Mouse (Mus musculus) stomach, embryonic 15.5 days (tissue): ENCODE measurements at regions not wholly inside any gene's neighbourhood (a gene's known extent, or its start where the extent isn't known, plus 50 kb on each side); places are given as distances from the start of the nearest gene placed in this dataset.
A peak's percentile ranks its signal among the peaks of the same experiment; 100 is the strongest.
"Not testable (repeated sequence)": the region's sequence is repeated elsewhere in the genome, so short reads cannot be mapped to it uniquely, and the experiment has no call there.

ENCODE experiments used
- ATAC-seq: fragments of 200-750 bp; cut with Nextera tagmentation; 2 replicates; pipeline ENCODE4 v1.8.0; 2017; ENCODE audit warnings: low read depth, moderate number of reproducible peaks, moderate TSS enrichment; ENCODE audit not compliant: insufficient read depth, low FRiP score
- H3K27ac ChIP-seq: fragments of 300-500 bp; sonication (generic); 2 replicates; pipeline ENCODE4 v1.5.1; 2015; ENCODE audit warnings: mild to moderate bottlenecking, inconsistent platforms
- H3K27me3 ChIP-seq: fragments of 300-500 bp; sonication (generic); replicated peaks from 2 replicates; pipeline ENCODE4 v1.6.1; 2015; ENCODE audit warnings: inconsistent platforms
- H3K36me3 ChIP-seq: fragments of 300-500 bp; sonication (generic); 2 replicates; pipeline ENCODE4 v1.6.1; 2015; ENCODE audit warnings: inconsistent platforms
- H3K4me1 ChIP-seq: fragments of 300-500 bp; sonication (generic); 2 replicates; pipeline ENCODE4 v1.6.1; 2015; ENCODE audit warnings: inconsistent platforms
- H3K4me2 ChIP-seq: fragments of 300-500 bp; sonication (generic); 2 replicates; pipeline ENCODE4 v1.6.1; 2015; ENCODE audit warnings: mild to moderate bottlenecking, inconsistent platforms
- H3K4me3 ChIP-seq: fragments of 300-500 bp; sonication (generic); replicated peaks from 2 replicates; pipeline ENCODE4 v1.5.1; 2015; ENCODE audit warnings: inconsistent platforms
- H3K9ac ChIP-seq: fragments of 300-500 bp; sonication (generic); 2 replicates; pipeline ENCODE4 v1.6.1; 2015; ENCODE audit warnings: inconsistent platforms
- H3K9me3 ChIP-seq: fragments of 300-500 bp; sonication (generic); 2 replicates; pipeline ENCODE4 v1.6.1; 2016; ENCODE audit warnings: inconsistent platforms
- WGBS: fragments of 180-500 bp; shearing (Covaris S2); methylation state at CpG from one replicate; pipeline ENCODE4 v1.1.7; 2015; 5-methylcytosine and 5-hydroxymethylcytosine counted together

DNA sequence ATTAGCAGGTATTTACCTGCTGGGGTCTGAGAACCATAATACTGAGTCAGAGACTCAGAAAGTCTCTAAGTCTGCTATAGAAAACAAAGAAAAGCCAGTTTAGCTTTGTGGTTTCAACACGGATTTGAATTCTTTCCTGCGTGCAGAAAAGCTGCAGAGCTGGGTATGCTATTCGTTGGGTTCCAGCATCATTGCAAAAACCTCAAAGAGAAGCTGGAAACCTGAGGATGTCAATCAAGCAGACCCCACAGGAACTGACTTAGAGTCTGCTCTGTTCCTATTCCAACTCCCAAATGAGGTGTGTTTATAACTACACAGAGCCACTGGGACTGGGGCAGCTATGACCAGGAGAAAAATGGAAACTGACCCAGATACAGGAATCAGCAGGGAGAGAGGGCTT, 183.5 kb downstream of the Dhx15 start:
- no peak for ATAC-seq
- Histone ChIP-seq H3K36me3 (no peaks in the 10 kb centered on the region), H3K9me3 (no peaks in the 10 kb centered on the region), H3K27ac (no peak overlapping the region), H3K27me3 (no peaks in the 10 kb centered on the region), H3K4me1 (no peaks in the 10 kb centered on the region), H3K9ac (no peak overlapping the region), H3K4me2 (no peak overlapping the region), H3K4me3 (no peak overlapping the region)
- WGBS = 78% methylated on average over 3 of the region's 3 CpGs

GRCm38 (mm10) chr5:51990847-51991610, 199.3 kb downstream of the Dhx15 start:
- no peak overlapping the region for H3K9ac ChIP-seq
- no peak overlapping the region for H3K4me2 ChIP-seq
- no peak for ATAC-seq
- H3K4me3 ChIP-seq = no peak overlapping the region
- no peaks in the 10 kb centered on the region for H3K9me3 ChIP-seq
- no peaks in the 10 kb centered on the region for H3K4me1 ChIP-seq
- no peak overlapping the region for H3K27ac ChIP-seq
- no peaks in the 10 kb centered on the region for H3K36me3 ChIP-seq
- H3K27me3 ChIP-seq = 0 out of 2 replicates have a peak, but pooled peaks cover 7% of the 10 kb centered on the region
- WGBS = 19% methylated on average over 10 of the region's 10 CpGs

GRCm38 (mm10) chr5:51989396-51989795, 200.9 kb downstream of the Dhx15 start:
- 80% methylated on average over 4 of the region's 4 CpGs for WGBS
- Histone ChIP-seq H3K9me3 (no peaks in the 10 kb centered on the region), H3K27me3 (0 out of 2 replicates have a peak, but pooled peaks cover 7% of the 10 kb centered on the region), H3K9ac (no peak overlapping the region), H3K4me3 (no peak overlapping the region), H3K4me1 (no peaks in the 10 kb centered on the region), H3K27ac (no peak overlapping the region), H3K36me3 (no peaks in the 10 kb centered on the region), H3K4me2 (no peak overlapping the region)
- ATAC-seq = no peak

- Histone ChIP-seq H3K9ac (no peak overlapping the region), H3K9me3 (no peaks in the 10 kb centered on the region), H3K27ac (no peak overlapping the region), H3K36me3 (no peaks in the 10 kb centered on the region), H3K4me1 (no peaks in the 10 kb centered on the region), H3K4me2 (no peak overlapping the region), H3K27me3 (0 out of 2 replicates have a peak, but pooled peaks cover 7% of the 10 kb centered on the region), H3K4me3 (no peak overlapping the region)
- ATAC-seq = no peak
- WGBS = 82% methylated on average over 6 of the region's 6 CpGs
Measured at GRCm38 (mm10) chr5:51988913-51989312, 201.4 kb downstream of the Dhx15 start.

DNA sequence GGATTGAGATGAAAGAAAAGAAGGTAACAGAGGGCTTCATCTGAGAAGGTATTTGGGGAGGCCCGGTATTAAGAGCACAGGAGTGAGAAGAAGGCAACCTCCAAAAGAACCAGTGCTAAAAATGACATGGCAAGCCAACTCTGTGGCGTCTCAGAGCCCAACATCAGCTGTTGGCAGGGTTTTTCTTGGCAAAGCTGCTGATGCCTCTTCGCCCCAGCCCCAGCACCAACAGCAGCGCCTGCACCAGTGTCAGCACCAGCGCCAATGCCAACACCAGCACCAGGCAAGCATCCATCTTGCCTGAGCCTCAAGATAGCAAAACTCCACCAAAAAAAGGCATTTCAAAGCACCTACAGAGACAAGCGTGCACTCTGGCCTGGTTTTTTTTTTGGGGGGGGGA, 205.3 kb downstream of the Dhx15 start:
- no peaks in the 10 kb centered on the region for H3K27me3 ChIP-seq
- ATAC-seq = no peak
- H3K4me2 ChIP-seq = no peak overlapping the region
- no peaks in the 10 kb centered on the region for H3K4me1 ChIP-seq
- H3K4me3 ChIP-seq = no peak overlapping the region
- no peaks in the 10 kb centered on the region for H3K36me3 ChIP-seq
- no peak overlapping the region for H3K27ac ChIP-seq
- no peaks in the 10 kb centered on the region for H3K9me3 ChIP-seq
- 78% methylated on average over 6 of the region's 6 CpGs for WGBS
- H3K9ac ChIP-seq = no peak overlapping the region

GRCm38 (mm10) chr5:51982780-51983179, 207.5 kb downstream of the Dhx15 start:
- Histone ChIP-seq H3K9ac (no peak overlapping the region), H3K9me3 (no peaks in the 10 kb centered on the region), H3K4me2 (no peak overlapping the region), H3K36me3 (no peaks in the 10 kb centered on the region), H3K4me1 (no peaks in the 10 kb centered on the region), H3K4me3 (no peak overlapping the region), H3K27ac (no peak overlapping the region), H3K27me3 (no peaks in the 10 kb centered on the region)
- ATAC-seq = no peak
- 86% methylated on average over 7 of the region's 7 CpGs for WGBS

DNA sequence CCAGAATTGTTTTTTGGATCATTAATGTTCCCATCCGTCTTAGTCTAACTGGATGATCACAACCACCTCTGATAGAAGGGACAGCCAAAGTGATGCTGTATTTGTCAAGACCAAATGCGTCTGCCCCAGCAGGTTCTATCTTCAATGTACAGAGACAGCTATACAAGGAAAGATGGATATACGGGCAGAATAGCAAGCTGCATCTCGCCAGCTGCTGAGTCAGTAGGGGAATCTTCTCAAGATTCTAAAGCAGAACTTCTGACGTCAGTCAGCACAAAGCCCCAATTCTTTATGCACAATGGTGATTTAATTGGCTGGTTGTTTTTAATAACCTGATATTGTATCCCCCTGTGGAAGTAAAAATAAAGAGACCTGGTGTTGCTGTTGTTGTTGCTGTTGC, 209.4 kb downstream of the Dhx15 start:
- H3K27ac ChIP-seq = no peak overlapping the region
- no peak overlapping the region for H3K4me3 ChIP-seq
- no peaks in the 10 kb centered on the region for H3K4me1 ChIP-seq
- WGBS = 73% methylated on average over 5 of the region's 5 CpGs
- H3K4me2 ChIP-seq = no peak overlapping the region
- no peaks in the 10 kb centered on the region for H3K36me3 ChIP-seq
- no peak for ATAC-seq
- H3K27me3 ChIP-seq = no peaks in the 10 kb centered on the region
- H3K9ac ChIP-seq = no peak overlapping the region
- H3K9me3 ChIP-seq = no peaks in the 10 kb centered on the region

DNA sequence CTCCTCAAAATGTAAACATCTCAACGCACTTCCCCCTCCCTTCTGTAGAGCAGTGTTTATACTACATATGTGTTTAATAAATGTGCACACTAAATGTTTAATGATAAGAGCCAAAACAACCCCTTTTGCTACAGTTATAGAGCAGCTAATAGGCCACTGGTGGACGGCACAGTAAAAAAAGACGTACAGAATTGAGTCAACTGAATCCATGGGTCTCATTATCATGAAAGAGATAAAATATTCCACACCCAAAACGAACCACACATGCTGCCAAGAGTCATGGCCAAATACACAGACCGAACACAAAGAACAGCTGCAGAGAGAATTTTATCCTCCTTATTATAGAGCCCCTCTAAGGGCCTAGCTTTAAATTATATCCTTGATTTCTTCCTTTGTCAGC, 237.8 kb downstream of the Dhx15 start:
- H3K4me3 ChIP-seq = no peak overlapping the region
- H3K9ac ChIP-seq = no peak overlapping the region
- no peak overlapping the region for H3K27ac ChIP-seq
- ATAC-seq = no peak; the same call in 1 of the 2 replicates
- H3K4me1 ChIP-seq = no peaks in the 10 kb centered on the region
- no peaks in the 10 kb centered on the region for H3K36me3 ChIP-seq
- 39% methylated on average over 5 of the region's 5 CpGs for WGBS
- H3K27me3 ChIP-seq = no peaks in the 10 kb centered on the region
- H3K4me2 ChIP-seq = no peak overlapping the region
- H3K9me3 ChIP-seq = no peaks in the 10 kb centered on the region

GRCm38 (mm10) chr5:51949996-51950395, 240.3 kb downstream of the Dhx15 start:
- Histone ChIP-seq H3K27me3 (no peaks in the 10 kb centered on the region), H3K4me2 (no peak overlapping the region), H3K4me1 (no peaks in the 10 kb centered on the region), H3K36me3 (no peaks in the 10 kb centered on the region), H3K9me3 (no peaks in the 10 kb centered on the region), H3K4me3 (no peak overlapping the region), H3K27ac (no peak overlapping the region), H3K9ac (no peak overlapping the region)
- 84% methylated on average over 5 of the region's 5 CpGs for WGBS
- ATAC-seq = no peak

DNA sequence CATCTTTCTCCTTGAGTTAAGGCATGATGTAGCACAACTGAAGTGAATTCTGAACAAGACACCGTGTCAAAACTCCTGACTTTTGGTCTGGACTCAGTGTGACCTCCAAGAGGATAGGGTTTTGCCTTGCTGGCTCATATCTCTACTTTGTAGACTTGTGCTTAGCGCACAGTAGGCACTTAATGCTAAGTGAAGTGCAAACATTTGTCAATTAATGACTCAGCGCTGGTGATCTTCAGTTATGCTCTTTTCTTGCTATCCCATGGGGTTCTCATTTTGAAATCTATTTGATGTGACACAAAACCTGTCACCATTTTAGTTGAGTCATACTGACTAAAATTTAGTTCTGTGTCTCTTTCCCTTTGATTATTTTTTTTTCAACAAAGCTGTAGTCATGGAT, 244.3 kb downstream of the Dhx15 start:
- Histone ChIP-seq H3K4me1 (no peaks in the 10 kb centered on the region), H3K9me3 (no peaks in the 10 kb centered on the region), H3K27ac (no peak overlapping the region), H3K4me2 (no peak overlapping the region), H3K27me3 (no peaks in the 10 kb centered on the region), H3K9ac (no peak overlapping the region), H3K36me3 (no peaks in the 10 kb centered on the region), H3K4me3 (no peak overlapping the region)
- no peak for ATAC-seq
- WGBS = 96% methylated on average over 3 of the region's 3 CpGs

DNA sequence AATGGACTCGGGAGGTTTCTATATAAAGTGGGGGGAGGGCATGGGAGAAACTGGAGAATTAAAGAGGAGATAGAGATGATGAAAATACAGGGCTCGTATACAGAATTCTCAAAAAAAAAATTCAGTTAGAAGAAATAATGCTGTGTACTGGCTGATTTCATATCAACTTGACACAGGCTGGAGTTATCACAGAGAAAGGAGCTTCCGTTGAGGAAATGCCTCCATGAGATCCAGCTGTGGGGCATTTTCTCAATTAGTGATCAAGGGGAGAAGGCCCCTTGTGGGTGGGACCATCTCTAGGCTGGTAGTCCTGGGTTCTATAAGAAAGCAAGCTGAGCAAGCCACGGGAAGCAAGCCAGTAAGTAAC, 248.4 kb downstream of the Dhx15 start:
- not testable (repeated sequence) for H3K36me3 ChIP-seq, ATAC-seq, H3K4me3 ChIP-seq, H3K27me3 ChIP-seq, H3K27ac ChIP-seq, H3K9me3 ChIP-seq, H3K4me1 ChIP-seq, H3K9ac ChIP-seq, H3K4me2 ChIP-seq
- 48% methylated on average over 4 of the region's 4 CpGs for WGBS

DNA sequence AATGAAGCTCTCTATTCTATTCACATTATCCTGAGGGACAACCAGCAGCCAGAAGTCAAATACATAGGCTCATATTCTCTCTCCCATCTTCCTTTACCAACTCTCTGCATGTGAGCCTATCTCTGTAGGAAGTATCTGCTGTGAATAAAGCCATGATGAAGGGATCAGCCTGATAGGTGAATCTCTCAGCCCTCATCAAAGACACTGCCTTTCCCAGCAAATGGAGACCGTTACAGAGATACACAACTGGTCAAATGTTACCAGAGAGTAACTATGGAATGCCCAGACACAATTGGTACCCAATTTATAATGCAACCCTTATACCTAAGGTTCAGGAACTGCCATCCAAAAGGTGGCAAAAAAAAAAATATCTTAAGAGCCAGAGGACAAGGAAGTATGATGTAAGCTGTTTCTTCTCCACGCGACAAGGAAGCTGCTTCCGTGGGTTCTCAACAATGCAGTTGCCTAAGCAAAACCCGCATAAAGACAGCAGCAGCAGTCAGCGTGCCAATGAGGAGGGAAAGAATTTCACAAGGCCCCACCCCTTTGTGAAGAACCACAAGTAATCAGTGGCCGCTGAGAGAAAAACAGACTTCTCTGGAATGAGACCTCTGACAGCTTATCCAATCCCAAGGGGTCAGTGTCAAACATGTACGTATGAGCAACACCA, 248.9 kb downstream of the Dhx15 start:
- Histone ChIP-seq H3K4me1 (no peaks in the 10 kb centered on the region), H3K9me3 (no peaks in the 10 kb centered on the region), H3K4me2 (no peak overlapping the region), H3K36me3 (no peaks in the 10 kb centered on the region), H3K9ac (no peak overlapping the region), H3K27ac (no peak overlapping the region), H3K27me3 (no peaks in the 10 kb centered on the region), H3K4me3 (no peak overlapping the region)
- ATAC-seq = peak; percentile 50; the same call in 1 of the 2 replicates
- 29% methylated on average over 8 of the region's 8 CpGs for WGBS
